In genomic region chr11:116146294-116146985, GRCm38 (mm10) we compare ENCODE assay signal across 8 mouse cellular contexts. TPM values are rescaled to one million over a fixed set of nuclear protein-coding genes. Genes with fewer than 3 reads are reported as not detected.
DNase-seq lines count a peak whose midpoint lies in the region.

No protein-coding gene starts in this region.

- DNase-seq in adrenal gland, postnatal 14 days: peak; percentile 45
- DNase-seq in adrenal gland, adult (ENCODE audit: inconsistent age in 2 of 2, low spot score in 1 of 2): no peak
- DNase-seq in ovary, postnatal 36 days (ENCODE audit: low spot score): peak; percentile 51
- no peak for DNase-seq in ovary, postnatal 10 days (ENCODE audit: low spot score)
- DNase-seq in layer of hippocampus, adult 18-20 months (ENCODE audit: low spot score in 2 of 2): peak; percentile 75 to 81
- DNase-seq in lung, postnatal 4 days: peak; percentile 50 to 71
- no peak for DNase-seq in urinary bladder, adult 2 months (ENCODE audit: low spot score)
- DNase-seq in testis, postnatal 14 days (ENCODE audit: low spot score): no peak

RNA-seq across cellular contexts. Expression of gene Mrpl38, which starts 7.8 kb away (rescaled TPM):
- total RNA-seq in adrenal gland, postnatal 14 days (2021): 90.7 and 95.0 TPM in 2 replicates
- 10 to 100 TPM; 60.2 to 61.2 TPM for total RNA-seq in layer of hippocampus, adult 18-20 months (2021)
- 21.4 and 29.3 TPM in 2 replicates for polyA plus RNA-seq in urinary bladder, adult 2 months (2012; rRNA removed)

RNA-seq across cellular contexts. Expression of gene Trim65, which starts 15.5 kb away (rescaled TPM):
- total RNA-seq in adrenal gland, postnatal 14 days (2021): 8.6 and 10.2 TPM in 2 replicates
- total RNA-seq in layer of hippocampus, adult 18-20 months (2021): 1 to 10 TPM; 6.7 to 8.3 TPM
- 9.6 and 11.8 TPM in 2 replicates for polyA plus RNA-seq in urinary bladder, adult 2 months (2012; rRNA removed)

RNA-seq across cellular contexts. Expression of gene Trim47, which starts 19.4 kb away (rescaled TPM):
- 19.9 and 23.6 TPM in 2 replicates for total RNA-seq in adrenal gland, postnatal 14 days (2021)
- total RNA-seq in layer of hippocampus, adult 18-20 months (2021): 1 to 10 TPM; 4.8 to 6.2 TPM
- polyA plus RNA-seq in urinary bladder, adult 2 months (2012; rRNA removed): 33.1 and 40.7 TPM in 2 replicates

RNA-seq across cellular contexts. Expression of gene Fbf1, which starts 21.5 kb away (rescaled TPM):
- total RNA-seq in adrenal gland, postnatal 14 days (2021): 28.1 and 31.0 TPM in 2 replicates
- total RNA-seq in layer of hippocampus, adult 18-20 months (2021): 10 to 100 TPM; 82.3 to 83.6 TPM
- 46.8 and 47.7 TPM in 2 replicates for polyA plus RNA-seq in urinary bladder, adult 2 months (2012; rRNA removed)

RNA-seq across cellular contexts. Expression of gene Ten1, which starts 52.2 kb away (rescaled TPM):
- 16.7 and 20.0 TPM in 2 replicates for total RNA-seq in adrenal gland, postnatal 14 days (2021)
- total RNA-seq in layer of hippocampus, adult 18-20 months (2021): 10 to 100 TPM; 33.7 to 39.8 TPM
- 45.1 and 57.1 TPM in 2 replicates for polyA plus RNA-seq in urinary bladder, adult 2 months (2012; rRNA removed)

Comparison
In these comparisons a context has a peak if more than half of its experiments do, and no peak if none do; other contexts are left out.
1. DNase-seq: peak in adrenal gland, postnatal 14 days (single experiment), ovary, postnatal 36 days (single experiment), layer of hippocampus, adult 18-20 months (2 of 2) and lung, postnatal 4 days (2 of 2); none in adrenal gland, adult (0 of 2), ovary, postnatal 10 days (single experiment), urinary bladder, adult 2 months (single experiment) and testis, postnatal 14 days (single experiment).